Mouse (Mus musculus) embryonic facial prominence, embryonic 12.5 days (tissue): ENCODE data around the gene Uimc1. TPM values are rescaled to one million over a fixed set of nuclear protein-coding genes. Genes with fewer than 3 reads are reported as not detected.
A peak's percentile ranks its signal among the peaks of the same experiment; 100 is the strongest.

Experiments used
- ATAC-seq: fragments of 200-750 bp; cut with Nextera tagmentation; 2 replicates; pipeline ENCODE4 v1.8.0; 2017; ENCODE audit not compliant: insufficient number of reproducible peaks, insufficient read depth, low FRiP score, low TSS enrichment
- H3K27ac ChIP-seq: fragments of 300-500 bp; sonication (generic); 2 replicates; pipeline ENCODE4 v1.5.1; 2016; ENCODE audit warnings: mild to moderate bottlenecking
- H3K27me3 ChIP-seq: fragments of 300-500 bp; sonication (generic); 2 replicates; pipeline ENCODE4 v1.6.1; 2016; ENCODE audit warnings: mild to moderate bottlenecking, moderate library complexity
- H3K36me3 ChIP-seq: fragments of 300-500 bp; sonication (generic); 2 replicates; pipeline ENCODE4 v1.6.1; 2016; ENCODE audit warnings: mild to moderate bottlenecking
- H3K4me1 ChIP-seq: fragments of 300-500 bp; sonication (generic); 2 replicates; pipeline ENCODE4 v1.6.1; 2016
- H3K4me2 ChIP-seq: fragments of 300-500 bp; sonication (generic); replicated peaks from 2 replicates; pipeline ENCODE4 v1.6.1; 2016; ENCODE audit warnings: mild to moderate bottlenecking, moderate library complexity
- H3K4me3 ChIP-seq: fragments of 300-500 bp; sonication (generic); 2 replicates; pipeline ENCODE4 v1.5.1; 2016; ENCODE audit warnings: mild to moderate bottlenecking
- H3K9ac ChIP-seq: fragments of 300-500 bp; sonication (generic); 2 replicates; pipeline ENCODE4 v1.6.1; 2016; ENCODE audit warnings: mild to moderate bottlenecking, moderate library complexity
- H3K9me3 ChIP-seq: fragments of 300-500 bp; sonication (generic); 2 replicates; pipeline ENCODE4 v1.6.1; 2016; ENCODE audit warnings: mild to moderate bottlenecking, moderate library complexity
- WGBS: fragments of 180-500 bp; shearing (Covaris S2); methylation state at CpG from one replicate; pipeline ENCODE4 v1.1.7; 2016; 5-methylcytosine and 5-hydroxymethylcytosine counted together
- polyA plus RNA-seq: library from polyadenylated mRNA; unstranded; fragments of >200 nt; fragmentation: Nextera tagmentation; extraction: Ambion mirVana; gene quantifications from 2 replicates; pipeline ENCODE4 v1.2.1, GENCODE M21; 2016

The Uimc1 gene
- polyA plus RNA-seq: 27.6 and 29.1 TPM in 2 replicates

DNA sequence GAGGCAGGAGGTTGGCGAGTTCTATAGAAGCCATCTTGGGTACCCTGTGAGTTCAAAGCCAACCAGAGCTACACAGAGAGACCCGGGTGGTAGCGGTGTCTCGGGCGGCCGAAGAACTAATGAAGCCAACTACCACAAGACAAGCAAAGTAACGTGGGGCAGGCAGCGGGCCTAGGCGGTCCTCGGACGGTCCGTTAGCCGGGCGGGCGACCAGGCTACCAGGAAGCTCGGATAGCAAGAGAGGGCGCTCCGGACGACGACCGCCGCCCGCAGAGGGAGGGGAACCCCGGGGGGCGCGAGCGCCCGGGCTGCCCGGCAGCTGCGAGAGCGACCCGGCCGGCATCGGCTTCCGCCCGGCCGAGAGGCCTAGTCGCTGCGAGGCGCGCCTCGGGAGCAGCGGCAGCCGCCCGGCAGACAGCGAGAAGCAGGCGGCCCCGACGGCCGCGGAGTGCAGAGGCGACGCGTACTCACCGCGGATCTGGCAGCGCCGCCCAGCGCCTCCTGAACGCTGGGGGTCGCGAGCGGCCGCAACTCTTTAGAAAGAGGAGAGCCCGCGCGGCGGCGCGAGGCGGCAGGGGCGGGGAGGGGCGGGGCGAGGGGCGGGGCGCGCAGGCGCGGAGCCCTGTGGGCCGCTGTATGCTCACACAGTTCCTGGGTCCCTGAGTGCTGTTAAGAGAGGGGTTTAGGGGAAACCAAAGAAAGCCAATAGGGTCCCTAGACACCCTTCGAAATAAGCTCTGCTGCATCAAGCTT is at the start of gene Uimc1:
Uimc1 (minus strand) TSS at position 575 of the 753 bp plus-strand sequence.
- H3K9ac ChIP-seq: peak within 1 kb of the TSS; percentile 83
- H3K9me3 ChIP-seq: no peaks in the 10 kb centered on the region
- peaks cover 7% of the 10 kb centered on the region for H3K4me1 ChIP-seq
- no peaks in the 10 kb centered on the region for H3K27me3 ChIP-seq
- H3K36me3 ChIP-seq: no peaks in the 10 kb centered on the region
- H3K27ac ChIP-seq: peak within 1 kb of the TSS; percentile 90
- peak within 1 kb of the TSS; percentile 70 for H3K4me2 ChIP-seq
- peak within 1 kb of the TSS; percentile 84 for H3K4me3 ChIP-seq
- WGBS: under 1% methylated on average over 74 of the region's 81 CpGs
- peak; percentile 90 for ATAC-seq

DNA sequence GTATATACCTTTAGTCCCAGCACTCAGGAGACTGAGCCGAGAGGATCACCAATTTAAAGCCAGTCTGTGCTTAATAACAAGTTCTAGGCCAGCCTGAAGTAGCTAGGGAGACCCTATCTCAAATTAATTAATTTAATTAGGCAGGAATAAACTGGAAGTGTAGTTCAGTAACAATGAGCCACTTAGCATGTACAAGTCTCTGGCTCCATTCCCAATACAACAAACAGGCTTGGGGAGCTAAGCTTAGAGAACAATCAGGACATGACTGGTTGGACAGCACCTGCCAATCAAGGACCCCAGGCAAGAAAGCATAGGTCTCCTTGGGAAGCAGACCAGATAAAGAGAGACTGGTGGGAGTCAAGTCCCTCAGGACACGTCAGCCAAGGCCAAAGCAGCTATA is 40.2 kb upstream of the Uimc1 start:
- no peaks in the 10 kb centered on the region for H3K9me3 ChIP-seq
- H3K4me1 ChIP-seq: no peaks in the 10 kb centered on the region
- H3K9ac ChIP-seq: no peak overlapping the region
- no peaks in the 10 kb centered on the region for H3K36me3 ChIP-seq
- H3K4me2 ChIP-seq: no peak overlapping the region
- H3K27me3 ChIP-seq: no peaks in the 10 kb centered on the region
- H3K27ac ChIP-seq: no peak overlapping the region
- WGBS: 78% methylated on average over 2 of the region's 2 CpGs
- no peak for ATAC-seq
- no peak overlapping the region for H3K4me3 ChIP-seq

DNA sequence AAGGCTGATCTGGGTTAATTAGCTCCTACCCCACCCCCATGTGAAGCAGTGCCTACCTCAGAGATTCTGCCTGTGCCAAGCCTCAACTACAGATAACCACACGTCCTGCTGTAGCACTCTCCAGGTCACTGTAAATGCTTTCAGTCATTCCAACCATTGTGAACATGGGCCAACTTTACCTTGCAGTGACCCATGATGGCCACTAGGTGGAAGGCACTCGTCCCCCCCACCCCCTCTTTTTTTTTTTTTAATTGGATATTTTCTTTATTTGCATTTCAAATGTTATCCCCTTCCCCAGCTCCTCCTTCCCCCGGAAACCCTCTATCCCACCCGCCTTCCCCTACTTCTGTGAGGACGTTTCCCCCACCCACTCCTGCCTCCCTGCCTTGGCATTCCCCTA is 35.3 kb upstream of the Uimc1 start:
- no peak overlapping the region for H3K4me2 ChIP-seq
- H3K27ac ChIP-seq: no peak overlapping the region
- no peaks in the 10 kb centered on the region for H3K4me1 ChIP-seq
- H3K9me3 ChIP-seq: no peaks in the 10 kb centered on the region
- H3K4me3 ChIP-seq: no peak overlapping the region
- 9% methylated on average over 5 of the region's 5 CpGs for WGBS
- peaks cover 29% of the 10 kb centered on the region for H3K36me3 ChIP-seq
- no peaks in the 10 kb centered on the region for H3K27me3 ChIP-seq
- no peak overlapping the region for H3K9ac ChIP-seq
- ATAC-seq: no peak

DNA sequence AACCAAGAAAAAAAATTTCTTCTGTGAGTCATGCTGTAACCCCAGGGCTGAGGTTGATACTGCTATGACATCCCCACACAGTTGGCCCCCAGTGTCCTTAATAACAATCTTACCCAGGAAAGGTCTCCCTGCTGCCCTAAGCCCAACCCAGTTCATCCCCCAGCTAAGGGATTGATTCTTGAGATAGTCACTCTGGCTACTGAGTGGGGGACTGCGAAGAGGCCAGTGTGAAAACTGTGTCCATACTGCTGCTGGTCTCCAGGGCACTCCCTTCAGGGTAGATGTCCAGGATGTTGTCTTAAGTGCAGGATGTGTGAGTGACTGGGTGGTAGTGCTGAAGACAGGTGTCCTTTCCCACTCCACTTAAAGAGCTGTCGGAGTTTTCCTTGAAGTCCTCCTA is 33.3 kb upstream of the Uimc1 start, which contains the start of gene Gm17617:
Gm17617 (minus strand) TSS at position 101 of the 400 bp plus-strand sequence.
- peaks cover 38% of the 10 kb centered on the region for H3K36me3 ChIP-seq
- H3K9ac ChIP-seq: no peak within 1 kb of the TSS
- H3K27me3 ChIP-seq: no peaks in the 10 kb centered on the region
- H3K4me3 ChIP-seq: no peak within 1 kb of the TSS
- ATAC-seq: no peak
- no peaks in the 10 kb centered on the region for H3K4me1 ChIP-seq
- no peak within 1 kb of the TSS for H3K4me2 ChIP-seq
- no peaks in the 10 kb centered on the region for H3K9me3 ChIP-seq
- WGBS: 97% methylated on average over 2 of the region's 2 CpGs
- H3K27ac ChIP-seq: no peak within 1 kb of the TSS

DNA sequence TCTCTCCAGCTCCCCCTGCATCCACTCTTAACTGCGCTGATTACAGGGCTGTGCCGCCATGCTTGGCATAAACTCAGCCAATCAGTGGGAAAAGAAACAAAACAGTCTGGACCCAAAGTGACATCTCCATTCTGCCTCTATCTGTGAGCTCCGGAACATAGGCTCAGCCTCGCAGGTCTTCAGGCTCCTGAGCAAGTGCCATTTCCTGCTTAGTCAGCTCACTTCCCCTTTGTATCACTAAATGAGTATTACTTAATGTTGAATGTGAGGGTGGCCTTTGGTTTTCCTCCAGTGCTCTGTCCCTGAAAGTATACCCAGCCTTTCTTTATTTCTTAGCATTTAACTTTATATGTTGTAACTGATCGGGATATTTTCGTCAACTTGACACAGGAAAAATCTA is 24.8 kb upstream of the Uimc1 start:
- 92% methylated on average over 6 of the region's 6 CpGs for WGBS
- no peaks in the 10 kb centered on the region for H3K4me1 ChIP-seq
- H3K27me3 ChIP-seq: no peaks in the 10 kb centered on the region
- no peak overlapping the region for H3K4me3 ChIP-seq
- H3K9me3 ChIP-seq: no peaks in the 10 kb centered on the region
- no peak overlapping the region for H3K9ac ChIP-seq
- no peak for ATAC-seq
- no peak overlapping the region for H3K27ac ChIP-seq
- H3K4me2 ChIP-seq: no peak overlapping the region
- peaks cover 50% of the 10 kb centered on the region for H3K36me3 ChIP-seq

DNA sequence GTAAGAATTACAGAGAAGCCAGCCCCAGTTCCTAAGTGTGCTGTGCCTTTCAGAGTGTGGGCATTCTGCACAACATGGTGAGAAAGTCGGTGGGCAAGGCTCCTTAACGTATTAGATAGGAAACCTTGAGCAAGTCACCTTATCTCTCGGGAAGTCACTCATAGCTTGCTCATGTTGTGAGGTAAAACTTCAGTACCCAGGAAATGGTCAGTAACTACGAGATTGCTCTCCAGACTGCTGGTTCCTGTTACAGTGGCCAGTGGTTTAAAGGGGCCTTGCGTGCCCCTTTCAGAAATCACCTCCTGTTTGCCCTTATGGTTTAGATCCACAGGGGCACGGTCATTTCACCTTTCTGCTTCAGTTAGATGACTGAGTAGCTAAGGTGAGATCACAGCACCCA is 14.3 kb upstream of the Uimc1 start:
- no peak overlapping the region for H3K27ac ChIP-seq
- no peaks in the 10 kb centered on the region for H3K9me3 ChIP-seq
- H3K4me1 ChIP-seq: no peaks in the 10 kb centered on the region
- no peak overlapping the region for H3K9ac ChIP-seq
- H3K4me2 ChIP-seq: no peak overlapping the region
- no peak for ATAC-seq
- no peaks in the 10 kb centered on the region for H3K27me3 ChIP-seq
- no peak overlapping the region for H3K4me3 ChIP-seq
- H3K36me3 ChIP-seq: peaks cover 61% of the 10 kb centered on the region
- 83% methylated on average over 6 of the region's 6 CpGs for WGBS

DNA sequence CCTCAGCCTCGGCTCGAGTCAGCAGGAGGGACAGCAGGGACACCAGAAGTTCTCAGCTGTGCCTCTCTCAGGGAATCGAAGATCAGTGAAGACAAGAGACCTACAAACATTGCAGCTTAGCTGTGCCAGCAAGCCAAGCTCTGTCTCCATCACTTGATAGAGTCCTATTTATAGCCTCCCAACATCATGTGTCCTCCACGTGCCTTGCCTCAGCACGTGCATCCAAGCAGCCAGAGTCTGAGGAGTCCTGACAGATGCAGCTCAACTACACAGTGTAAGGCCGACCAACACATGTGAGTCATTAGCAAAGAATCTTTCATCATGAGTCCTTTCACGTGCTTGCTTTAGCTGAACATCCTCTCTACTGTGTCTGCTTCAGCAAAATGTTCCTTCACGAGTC is 7.6 kb upstream of the Uimc1 start:
- H3K36me3 ChIP-seq: peaks cover 19% of the 10 kb centered on the region
- 76% methylated on average over 8 of the region's 8 CpGs for WGBS
- no peak overlapping the region for H3K4me3 ChIP-seq
- no peaks in the 10 kb centered on the region for H3K27me3 ChIP-seq
- ATAC-seq: no peak
- H3K27ac ChIP-seq: no peak overlapping the region
- no peaks in the 10 kb centered on the region for H3K9me3 ChIP-seq
- H3K9ac ChIP-seq: no peak overlapping the region
- H3K4me2 ChIP-seq: no peak overlapping the region
- H3K4me1 ChIP-seq: peaks cover 6% of the 10 kb centered on the region

DNA sequence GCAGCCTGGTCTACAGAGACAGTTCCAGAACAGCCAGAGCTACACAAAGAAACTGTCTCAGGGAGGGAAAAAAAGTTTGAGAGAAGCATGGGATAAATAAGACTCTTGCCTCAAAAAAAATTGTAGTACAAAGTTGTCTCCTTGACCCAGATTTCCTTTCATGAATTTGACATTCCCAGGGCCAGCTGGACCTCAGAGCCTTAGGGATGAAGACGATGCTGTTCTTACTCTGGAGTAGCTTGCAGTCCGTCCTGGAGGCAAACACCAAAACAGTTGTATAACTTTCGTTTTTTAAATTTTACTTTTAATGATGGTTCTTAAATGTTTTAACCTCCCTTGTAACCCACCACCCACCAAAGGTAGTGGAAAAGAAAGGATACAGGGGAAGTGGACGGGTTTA is 7.0 kb upstream of the Uimc1 start:
- no peak for ATAC-seq
- Histone ChIP-seq H3K4me3 (no peak overlapping the region), H3K9me3 (no peaks in the 10 kb centered on the region), H3K36me3 (peaks cover 17% of the 10 kb centered on the region), H3K27me3 (no peaks in the 10 kb centered on the region), H3K4me2 (no peak overlapping the region), H3K9ac (no peak overlapping the region), H3K4me1 (peaks cover 6% of the 10 kb centered on the region), H3K27ac (no peak overlapping the region)
- WGBS: 86% methylated on average over 4 of the region's 4 CpGs

DNA sequence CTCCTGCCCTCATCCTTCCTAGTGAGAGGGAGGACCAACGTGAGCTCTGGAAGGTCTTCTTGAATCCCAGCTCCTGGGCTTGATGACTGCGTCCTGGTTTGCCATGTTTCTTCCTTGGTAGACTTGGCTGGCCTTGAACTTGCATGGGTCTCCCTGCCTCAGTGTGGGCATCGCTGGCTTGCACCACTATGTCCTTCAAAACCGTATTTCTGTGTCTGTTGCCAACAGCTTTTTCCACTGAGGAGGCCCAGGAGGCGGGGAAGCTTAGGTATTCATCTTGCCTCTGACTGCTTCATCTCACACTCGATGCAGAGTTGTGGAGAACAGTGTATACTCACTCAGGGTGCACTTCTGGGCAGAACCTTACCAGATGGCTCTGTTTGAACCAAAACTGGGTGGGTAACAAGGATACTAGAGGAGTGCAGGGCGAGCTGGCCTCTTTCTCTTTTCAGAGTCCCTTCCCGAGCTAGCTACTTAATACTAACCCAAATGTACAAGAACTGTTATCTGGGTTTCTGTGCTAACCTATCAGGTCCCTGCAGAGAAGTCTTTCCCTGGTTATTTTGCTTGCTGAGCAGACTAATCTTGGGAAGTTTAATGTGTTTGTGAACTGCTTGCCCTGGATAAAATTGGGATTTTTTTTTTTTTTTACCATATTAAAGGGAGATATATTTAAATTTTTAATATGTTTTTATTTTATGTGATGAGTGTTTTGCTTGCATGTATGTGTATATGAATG is 6.0 kb upstream of the Uimc1 start:
- Histone ChIP-seq H3K9ac (peak overlapping the region; percentile 91), H3K36me3 (peaks cover 17% of the 10 kb centered on the region), H3K27ac (no peak overlapping the region), H3K27me3 (no peaks in the 10 kb centered on the region), H3K4me3 (peak overlapping the region; percentile 73), H3K4me2 (peak overlapping the region; percentile 81), H3K4me1 (peaks cover 6% of the 10 kb centered on the region), H3K9me3 (no peaks in the 10 kb centered on the region)
- ATAC-seq: no peak
- WGBS: 19% methylated on average over 8 of the region's 8 CpGs

DNA sequence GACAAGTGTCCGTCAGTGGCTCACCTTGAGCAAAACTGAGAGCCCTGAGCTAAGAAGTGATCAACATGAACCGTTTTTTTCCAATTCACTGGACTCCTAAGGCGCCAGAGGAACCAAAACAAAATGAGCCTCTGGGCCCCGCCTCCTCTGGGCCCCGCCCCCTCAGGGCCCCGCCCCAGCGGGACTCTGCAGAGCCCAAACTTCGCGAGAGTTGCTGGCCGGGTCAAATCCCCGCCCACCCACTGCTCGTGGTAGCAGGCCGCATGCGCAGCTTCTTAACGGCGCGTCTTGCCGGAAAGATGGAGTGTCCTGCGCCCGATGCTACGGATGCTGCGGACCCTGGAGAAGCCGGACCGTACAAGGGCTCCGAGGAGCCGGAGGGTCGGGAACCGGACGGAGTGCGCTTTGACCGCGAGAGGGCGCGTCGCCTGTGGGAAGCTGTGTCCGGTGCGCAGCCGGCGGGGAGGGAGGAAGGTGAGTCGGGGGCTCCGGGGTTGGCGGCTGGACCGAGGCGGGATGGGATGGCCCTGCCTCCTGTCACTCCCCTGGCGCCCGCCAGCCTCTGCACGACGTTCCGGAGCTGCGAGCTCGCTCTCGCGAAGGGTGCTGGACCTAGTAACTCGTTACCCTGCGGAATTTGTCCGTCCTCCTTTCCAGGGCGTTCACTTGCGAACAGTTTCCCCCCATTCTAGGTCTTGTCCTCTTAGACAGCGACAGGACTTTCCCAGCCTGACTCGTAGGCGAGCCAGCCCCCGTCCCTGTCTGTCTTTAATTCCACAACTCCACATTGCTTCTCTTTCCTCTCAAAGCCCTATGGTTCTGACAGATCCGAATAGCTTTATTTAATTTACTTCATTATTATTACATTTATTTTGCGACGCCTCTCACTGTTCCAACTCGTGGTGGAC is 5.2 kb upstream of the Uimc1 start, which contains the start of gene Zfp346:
Zfp346 (plus strand) TSS at position 267 of the 908 bp plus-strand sequence.
- peak within 1 kb of the TSS; percentile 86 for H3K27ac ChIP-seq
- H3K27me3 ChIP-seq: no peaks in the 10 kb centered on the region
- WGBS: 1% methylated on average over 60 of the region's 66 CpGs
- no peaks in the 10 kb centered on the region for H3K9me3 ChIP-seq
- H3K4me2 ChIP-seq: peak within 1 kb of the TSS; percentile 81
- peaks cover 6% of the 10 kb centered on the region for H3K4me1 ChIP-seq
- ATAC-seq: peak; percentile 91
- peak within 1 kb of the TSS; percentile 73 for H3K4me3 ChIP-seq
- peaks cover 17% of the 10 kb centered on the region for H3K36me3 ChIP-seq
- peak within 1 kb of the TSS; percentile 91 for H3K9ac ChIP-seq

DNA sequence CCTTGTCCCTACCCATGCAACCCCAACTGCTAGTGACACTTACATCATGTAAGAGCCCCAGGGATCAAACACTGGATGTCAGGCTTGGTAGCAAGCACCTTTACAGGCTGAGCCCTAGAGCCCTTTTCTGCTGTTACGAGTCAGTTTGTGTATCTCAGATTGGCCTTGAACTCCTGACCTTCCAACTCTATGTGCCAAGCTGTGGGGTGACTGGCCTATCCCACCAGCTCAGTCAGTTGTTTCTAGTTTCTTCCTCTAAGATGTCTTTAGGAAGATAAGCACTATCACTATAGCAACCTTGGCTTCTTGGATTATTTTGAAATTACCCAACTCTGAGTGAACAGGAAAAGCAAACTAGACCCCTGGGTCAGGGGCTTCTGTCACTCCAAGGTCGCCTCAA is 3.3 kb upstream of the Uimc1 start:
- no peak overlapping the region for H3K27ac ChIP-seq
- peaks cover 13% of the 10 kb centered on the region for H3K4me1 ChIP-seq
- no peak overlapping the region for H3K4me3 ChIP-seq
- H3K4me2 ChIP-seq: no peak overlapping the region
- no peaks in the 10 kb centered on the region for H3K27me3 ChIP-seq
- no peak overlapping the region for H3K9ac ChIP-seq
- H3K36me3 ChIP-seq: peaks cover 10% of the 10 kb centered on the region
- 61% methylated on average over 2 of the region's 2 CpGs for WGBS
- H3K9me3 ChIP-seq: no peaks in the 10 kb centered on the region
- no peak for ATAC-seq
